Mouse (Mus musculus): Measurements from ENCODE around the gene Sorbs2.

- TF ChIP-seq POLR2A (IDR thresholded peaks at IDR 0.05; ENCODE audit: borderline replicate concordance, low read depth, low read length) (no peak), CTCF (IDR thresholded peaks at IDR 0.05; ENCODE audit: low read depth, low read length) (no peak)
Measured at GRCm38 (mm10) chr8:45677854-45678241, 170.3 kb downstream of the Sorbs2 start.

Measured in bone marrow macrophage, adult 2 months (primary cell).